Mouse (Mus musculus) olfactory bulb, adult 2 months (tissue): ENCODE results near the gene Gnat1.

Source experiments
- CTCF ChIP-seq: fragments of 200-500 bp; IDR thresholded peaks from 2 replicates; pipeline ENCODE4 v1.5.1; 2012; ENCODE audit warnings: low read depth, mild to moderate bottlenecking, low read length, moderate library complexity; ENCODE audit not compliant: insufficient read depth
- POLR2A ChIP-seq: fragments of 200-500 bp; IDR thresholded peaks from 2 replicates; pipeline ENCODE4 v1.6.1; 2012; ENCODE audit warnings: mild to moderate bottlenecking, low read depth, low read length, moderate library complexity; ENCODE audit not compliant: insufficient read depth

GRCm38 (mm10) chr9:107666751-107667205 is 12.7 kb downstream of the Gnat1 start:
- TF ChIP-seq CTCF = no peak
- no peak for TF ChIP-seq POLR2A
